Mouse (Mus musculus) hindbrain, embryonic 14.5 days (tissue): ENCODE results near the gene Stk11ip. TPM values are rescaled to one million over a fixed set of nuclear protein-coding genes. Genes with fewer than 3 reads are reported as not detected.

Experiments
- ATAC-seq: fragments of 200-750 bp; cut with Nextera tagmentation; 2 replicates; pipeline ENCODE4 v1.8.0; 2017; ENCODE audit warnings: moderate number of reproducible peaks, mild to moderate bottlenecking, moderate TSS enrichment, moderate library complexity; ENCODE audit not compliant: low FRiP score
- DNase-seq: peaks from one replicate; pipeline ENCODE4 v3.0.0-alpha.2; 2015; ENCODE audit warnings: low spot score
- H3K27ac ChIP-seq: fragments of 300-500 bp; sonication (generic); 2 replicates; pipeline ENCODE4 v1.5.1; 2014; ENCODE audit warnings: mild to moderate bottlenecking, moderate library complexity
- H3K27me3 ChIP-seq: fragments of 300-500 bp; sonication (generic); 2 replicates; pipeline ENCODE4 v1.6.1; 2014; ENCODE audit warnings: mild to moderate bottlenecking, low read length, mixed read lengths; ENCODE audit not compliant: control insufficient read depth, insufficient read depth
- H3K36me3 ChIP-seq: fragments of 300-500 bp; sonication (generic); replicated peaks from 2 replicates; pipeline ENCODE4 v1.6.1; 2014; ENCODE audit not compliant: control insufficient read depth, insufficient read depth
- H3K4me1 ChIP-seq: fragments of 300-500 bp; sonication (generic); replicated peaks from 2 replicates; pipeline ENCODE4 v1.6.1; 2014; ENCODE audit warnings: antibody characterized with exemption, low read length, mixed read lengths; ENCODE audit not compliant: control insufficient read depth, insufficient read depth
- H3K4me2 ChIP-seq: fragments of 300-500 bp; sonication (generic); replicated peaks from 2 replicates; pipeline ENCODE4 v1.6.1; 2014; ENCODE audit warnings: mild to moderate bottlenecking, moderate library complexity
- H3K4me3 ChIP-seq: fragments of 300-500 bp; sonication (generic); replicated peaks from 2 replicates; pipeline ENCODE4 v1.5.1; 2014; ENCODE audit warnings: mild to moderate bottlenecking, low read length
- H3K9ac ChIP-seq: fragments of 300-500 bp; sonication (generic); 2 replicates; pipeline ENCODE4 v1.6.1; 2014
- H3K9me3 ChIP-seq: fragments of 300-500 bp; sonication (generic); 2 replicates; pipeline ENCODE4 v1.6.1; 2016; ENCODE audit warnings: low read length; ENCODE audit not compliant: control insufficient read depth
- WGBS: fragments of 180-500 bp; shearing (Covaris S2); extraction: QIAGEN DNeasy Blood & Tissue Kit; methylation state at CpG from one replicate; pipeline ENCODE4 v1.1.7; 2014; 5-methylcytosine and 5-hydroxymethylcytosine counted together
- polyA plus RNA-seq: library from polyadenylated mRNA; unstranded; fragments of >200 nt; fragmentation: Nextera tagmentation; extraction: Ambion mirVana; gene quantifications from 2 replicates; pipeline ENCODE4 v1.2.1, GENCODE M21; 2014

Gene Stk11ip
- polyA plus RNA-seq, 1 experiment from 2014 or later = 17.9 TPM

DNA sequence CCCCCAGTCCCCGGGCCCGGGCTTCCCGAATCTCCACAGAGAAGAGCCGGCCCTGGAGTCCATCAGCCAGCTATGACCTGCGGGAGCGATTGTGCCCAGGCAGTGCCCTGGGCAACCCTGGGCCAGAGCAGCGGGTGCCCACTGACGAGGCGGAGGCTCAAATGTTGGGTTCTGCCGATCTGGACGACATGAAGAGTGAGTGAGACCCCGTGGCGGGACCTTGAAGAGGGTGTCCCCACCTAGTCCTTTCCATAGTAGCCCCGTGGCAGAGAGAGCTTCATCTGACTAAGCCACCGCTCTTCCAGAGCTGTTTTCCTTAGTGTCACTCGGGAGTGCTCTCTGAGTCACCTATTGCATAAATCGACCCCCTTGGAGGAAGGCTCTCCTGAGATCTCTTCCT, 27.5 kb downstream of the Stk11ip start:
- Histone ChIP-seq H3K27ac (no peak overlapping the region), H3K4me2 (no peak overlapping the region), H3K4me1 (peaks cover 15% of the 10 kb centered on the region), H3K36me3 (peaks cover 45% of the 10 kb centered on the region), H3K27me3 (no peaks in the 10 kb centered on the region), H3K4me3 (no peak overlapping the region), H3K9me3 (no peaks in the 10 kb centered on the region), H3K9ac (no peak overlapping the region)
- 90% methylated on average over 17 of the region's 17 CpGs for WGBS
- ATAC-seq (no peak), DNase-seq (no peak)

DNA sequence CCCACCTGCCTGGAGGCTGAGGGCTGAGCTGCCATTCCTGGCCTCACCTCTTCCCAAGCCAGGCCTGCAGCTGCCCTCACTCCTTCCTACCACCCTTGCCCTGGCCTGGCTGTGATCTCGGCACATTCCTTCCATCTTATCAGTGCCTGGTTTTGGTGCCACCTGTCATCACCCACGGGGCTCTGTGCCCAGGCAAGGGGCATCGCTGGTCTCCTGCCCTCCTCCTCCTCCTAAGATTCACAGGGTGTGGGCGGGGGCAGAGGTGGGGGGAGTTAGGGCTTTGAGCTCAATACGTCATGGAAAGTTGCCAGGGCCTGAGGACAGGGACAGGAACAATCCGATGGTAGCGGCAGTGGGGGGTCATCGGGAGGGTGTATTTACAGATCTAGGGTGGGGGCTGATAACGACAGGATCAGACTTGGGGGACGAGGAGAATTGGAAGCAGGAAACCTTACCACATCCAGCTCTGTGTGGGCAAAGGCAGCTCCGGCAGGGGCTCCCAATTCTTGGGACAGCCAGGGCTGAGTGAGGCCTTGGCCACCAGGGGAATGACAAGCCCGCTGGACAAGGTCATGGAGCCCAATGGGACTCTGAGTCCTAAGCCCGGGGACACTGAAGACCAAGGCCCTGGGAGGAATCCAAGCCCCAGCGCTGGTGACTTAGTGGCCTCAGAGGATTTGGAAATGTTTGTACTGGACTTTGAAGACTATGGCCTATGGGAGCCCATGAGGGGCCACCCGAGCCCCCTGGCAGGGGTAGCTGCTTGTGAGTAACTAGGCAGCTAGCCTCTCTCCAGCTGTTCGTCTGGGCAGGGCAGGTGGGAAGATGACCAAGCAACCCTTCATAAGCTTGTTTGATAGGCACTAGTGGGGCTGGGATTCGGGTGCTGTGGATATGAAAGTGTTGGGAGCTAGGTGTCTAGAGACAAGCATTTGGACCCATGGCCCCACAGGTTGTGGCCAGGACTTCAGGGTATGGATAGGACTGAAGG, 28.3 kb downstream of the Stk11ip start:
- Histone ChIP-seq H3K27me3 (no peaks in the 10 kb centered on the region), H3K27ac (no peak overlapping the region), H3K4me3 (no peak overlapping the region), H3K9me3 (no peaks in the 10 kb centered on the region), H3K4me2 (no peak overlapping the region), H3K4me1 (peaks cover 15% of the 10 kb centered on the region), H3K36me3 (peaks cover 52% of the 10 kb centered on the region), H3K9ac (no peak overlapping the region)
- WGBS = 87% methylated on average over 17 of the region's 17 CpGs
- no peak for DNase-seq
- ATAC-seq = no peak

DNA sequence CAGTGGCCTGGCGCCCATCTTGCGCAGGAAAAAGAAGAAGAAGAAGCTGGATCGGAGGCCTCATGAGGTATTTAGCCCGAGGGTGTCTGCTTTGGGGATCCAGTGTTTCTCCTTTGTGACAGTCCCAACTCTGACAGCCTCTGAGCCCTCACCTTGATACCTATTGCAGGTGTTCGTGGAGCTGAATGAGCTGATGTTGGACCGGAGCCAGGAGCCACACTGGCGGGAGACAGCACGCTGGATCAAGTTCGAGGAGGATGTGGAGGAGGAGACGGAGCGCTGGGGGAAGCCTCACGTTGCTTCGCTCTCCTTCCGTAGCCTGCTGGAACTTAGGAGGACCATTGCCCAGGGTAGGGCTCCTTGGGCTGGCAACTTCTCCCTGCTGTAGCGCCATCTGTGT, 29.3 kb downstream of the Stk11ip start:
- Histone ChIP-seq H3K9me3 (no peaks in the 10 kb centered on the region), H3K27ac (no peak overlapping the region), H3K36me3 (peaks cover 62% of the 10 kb centered on the region), H3K4me3 (no peak overlapping the region), H3K4me1 (peaks cover 14% of the 10 kb centered on the region), H3K27me3 (no peaks in the 10 kb centered on the region), H3K9ac (no peak overlapping the region), H3K4me2 (no peak overlapping the region)
- ATAC-seq (no peak), DNase-seq (no peak)
- WGBS = 93% methylated on average over 15 of the region's 15 CpGs

DNA sequence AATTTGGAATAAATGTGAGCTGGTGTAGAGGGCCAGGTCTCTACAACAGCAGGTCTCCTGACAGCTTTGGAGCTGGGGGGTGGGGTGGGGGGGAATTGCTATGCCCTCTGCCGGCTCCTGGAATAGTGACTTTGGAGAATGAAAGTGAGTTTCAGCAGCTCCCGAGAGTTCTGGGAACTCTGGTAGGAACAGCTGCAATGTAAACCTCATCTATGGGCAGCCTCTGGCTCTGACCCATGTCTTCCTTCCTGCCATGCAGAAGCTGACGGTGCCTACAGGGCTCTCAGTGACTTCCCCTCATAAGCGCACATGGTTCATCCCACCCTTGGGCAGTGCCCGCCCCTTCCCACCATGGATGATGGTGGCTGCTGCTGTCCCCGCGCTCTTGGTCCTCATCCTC, 34.4 kb downstream of the Stk11ip start:
- Histone ChIP-seq H3K9ac (no peak overlapping the region), H3K4me1 (0 out of 2 replicates have a peak, but pooled peaks cover 4% of the 10 kb centered on the region), H3K27me3 (no peaks in the 10 kb centered on the region), H3K4me3 (no peak overlapping the region), H3K9me3 (no peaks in the 10 kb centered on the region), H3K4me2 (no peak overlapping the region), H3K36me3 (peaks cover 80% of the 10 kb centered on the region), H3K27ac (no peak overlapping the region)
- WGBS = 93% methylated on average over 7 of the region's 7 CpGs
- DNase-seq = no peak
- ATAC-seq = no peak

DNA sequence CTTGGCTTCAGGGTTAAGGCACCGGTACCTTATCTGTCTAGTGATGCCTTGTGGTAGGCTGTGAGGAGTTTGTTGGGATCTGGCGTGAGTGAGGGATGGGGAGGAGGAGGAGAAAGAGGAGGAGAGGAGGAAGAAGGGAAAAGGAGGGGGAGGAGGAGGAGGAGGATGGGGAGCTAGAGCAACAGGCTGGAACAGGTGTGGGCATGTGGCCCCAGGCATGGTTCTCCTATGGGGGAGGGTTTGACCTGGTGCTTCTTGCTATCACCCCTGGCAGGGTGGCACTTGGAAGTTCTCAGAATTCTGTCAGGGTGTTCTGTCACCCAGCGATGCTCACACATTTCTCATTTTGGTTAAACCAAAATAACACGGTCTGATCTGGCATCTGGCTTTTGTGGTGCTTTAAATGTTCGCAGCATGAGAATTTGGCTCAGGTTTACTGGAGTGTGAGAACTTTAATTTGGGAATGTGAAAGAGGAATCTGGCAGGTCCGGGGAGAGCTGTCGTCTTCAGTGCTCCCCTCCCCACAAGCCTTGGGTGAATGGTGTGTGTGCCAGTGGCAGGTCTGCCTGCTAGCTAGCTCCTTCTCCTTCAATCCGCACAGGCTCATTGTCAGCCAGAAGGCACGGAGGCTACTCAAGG, 34.9 kb downstream of the Stk11ip start:
- 0 out of 2 replicates have a peak, but pooled peaks cover 4% of the 10 kb centered on the region for H3K4me1 ChIP-seq
- H3K27me3 ChIP-seq = no peaks in the 10 kb centered on the region
- peaks cover 74% of the 10 kb centered on the region for H3K36me3 ChIP-seq
- no peaks in the 10 kb centered on the region for H3K9me3 ChIP-seq
- DNase-seq (no peak), ATAC-seq (no peak)
- no peak overlapping the region for H3K4me3 ChIP-seq
- H3K27ac ChIP-seq = no peak overlapping the region
- 93% methylated on average over 9 of the region's 9 CpGs for WGBS
- H3K4me2 ChIP-seq = no peak overlapping the region
- no peak overlapping the region for H3K9ac ChIP-seq

DNA sequence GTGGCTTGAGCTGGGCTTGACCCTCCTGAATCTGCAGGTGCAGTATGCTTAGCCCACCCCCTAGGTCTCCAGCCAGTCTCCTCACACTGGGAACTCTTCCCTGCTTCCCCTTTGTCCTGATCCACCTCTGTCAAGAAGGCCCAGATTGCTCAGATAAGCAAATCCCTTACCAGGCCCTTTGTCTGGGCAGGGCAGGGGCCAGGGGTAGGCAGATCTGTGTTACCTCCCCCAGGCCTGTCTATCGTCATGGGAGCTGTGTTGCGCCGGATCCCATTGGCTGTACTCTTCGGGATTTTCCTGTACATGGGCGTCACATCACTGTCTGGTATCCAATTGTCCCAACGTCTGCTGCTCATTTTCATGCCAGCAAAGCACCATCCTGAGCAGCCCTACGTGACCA, 35.7 kb downstream of the Stk11ip start:
- Histone ChIP-seq H3K9me3 (no peaks in the 10 kb centered on the region), H3K9ac (no peak overlapping the region), H3K27me3 (no peaks in the 10 kb centered on the region), H3K4me3 (no peak overlapping the region), H3K36me3 (peaks cover 66% of the 10 kb centered on the region), H3K27ac (no peak overlapping the region), H3K4me2 (no peak overlapping the region), H3K4me1 (0 out of 2 replicates have a peak, but pooled peaks cover 4% of the 10 kb centered on the region)
- ATAC-seq (no peak), DNase-seq (no peak)
- 92% methylated on average over 7 of the region's 7 CpGs for WGBS

GRCm38 (mm10) chr1:75558388-75559178, 37.3 kb downstream of the Stk11ip start:
- no peak overlapping the region for H3K27ac ChIP-seq
- ATAC-seq = no peak
- 88% methylated on average over 18 of the region's 18 CpGs for WGBS
- 0 out of 2 replicates have a peak, but pooled peaks cover 4% of the 10 kb centered on the region for H3K4me1 ChIP-seq
- H3K9ac ChIP-seq = no peak overlapping the region
- no peak for DNase-seq
- no peak overlapping the region for H3K4me3 ChIP-seq
- H3K4me2 ChIP-seq = no peak overlapping the region
- no peaks in the 10 kb centered on the region for H3K27me3 ChIP-seq
- H3K9me3 ChIP-seq = peaks cover 4% of the 10 kb centered on the region; the same call in 1 of the 2 replicates
- H3K36me3 ChIP-seq = peaks cover 51% of the 10 kb centered on the region

- H3K27ac ChIP-seq = no peak overlapping the region
- H3K4me1 ChIP-seq = 0 out of 2 replicates have a peak, but pooled peaks cover 4% of the 10 kb centered on the region
- DNase-seq (peak; percentile 94), ATAC-seq (peak; percentile 90)
- H3K27me3 ChIP-seq = no peaks in the 10 kb centered on the region
- peak overlapping the region; percentile 14 for H3K4me2 ChIP-seq
- WGBS = 10% methylated on average over 17 of the region's 17 CpGs
- H3K9ac ChIP-seq = no peak overlapping the region
- no peak overlapping the region for H3K4me3 ChIP-seq
- H3K9me3 ChIP-seq = peaks cover 4% of the 10 kb centered on the region; the same call in 1 of the 2 replicates
- H3K36me3 ChIP-seq = peaks cover 43% of the 10 kb centered on the region
Observed at GRCm38 (mm10) chr1:75559212-75559925, 38.0 kb downstream of the Stk11ip start.
